Mouse (Mus musculus) forebrain, embryonic 14.5 days (tissue): ENCODE data around the gene Gm10139. TPM values are rescaled to one million over a fixed set of nuclear protein-coding genes. Genes with fewer than 3 reads are reported as not detected.
"Not testable (repeated sequence)": the region's sequence is repeated elsewhere in the genome, so short reads cannot be mapped to it uniquely, and the experiment has no call there.

Experiments used
- ATAC-seq: fragments of 200-750 bp; cut with Nextera tagmentation; 2 replicates; pipeline ENCODE4 v1.8.0; 2017; ENCODE audit warnings: mild to moderate bottlenecking, moderate library complexity
- DNase-seq: peaks from one replicate; pipeline ENCODE4 v3.0.0-alpha.2; 2015; ENCODE audit warnings: low spot score
- H3K27ac ChIP-seq: fragments of 300-500 bp; sonication (generic); 2 replicates; pipeline ENCODE4 v1.5.1; 2014; ENCODE audit warnings: low read depth, mild to moderate bottlenecking, control low read depth, low read length, moderate library complexity
- H3K27me3 ChIP-seq: fragments of 300-500 bp; sonication (generic); replicated peaks from 2 replicates; pipeline ENCODE4 v1.6.1; 2014; ENCODE audit warnings: low read length, control low read depth, mixed read lengths; ENCODE audit not compliant: control insufficient read depth, insufficient read depth
- H3K36me3 ChIP-seq: fragments of 300-500 bp; sonication (generic); 2 replicates; pipeline ENCODE4 v1.6.1; 2014; ENCODE audit warnings: low read length, control low read depth; ENCODE audit not compliant: control insufficient read depth, insufficient read depth
- H3K4me1 ChIP-seq: fragments of 300-500 bp; sonication (generic); 2 replicates; pipeline ENCODE4 v1.6.1; 2014; ENCODE audit warnings: antibody characterized with exemption, low read length, control low read depth; ENCODE audit not compliant: control insufficient read depth, insufficient read depth
- H3K4me2 ChIP-seq: fragments of 300-500 bp; sonication (generic); 2 replicates; pipeline ENCODE4 v1.6.1; 2014; ENCODE audit warnings: mild to moderate bottlenecking, control low read depth, low read length
- H3K4me3 ChIP-seq: fragments of 300-500 bp; sonication (generic); 2 replicates; pipeline ENCODE4 v1.5.1; 2014; ENCODE audit warnings: low read depth, low read length, control low read depth
- H3K9ac ChIP-seq: fragments of 300-500 bp; sonication (generic); 2 replicates; pipeline ENCODE4 v1.6.1; 2014; ENCODE audit warnings: mild to moderate bottlenecking, low read length, control low read depth, moderate library complexity
- H3K9me3 ChIP-seq: fragments of 300-500 bp; sonication (generic); replicated peaks from 2 replicates; pipeline ENCODE4 v1.6.1; 2016; ENCODE audit warnings: low read length, control low read depth, mixed read lengths; ENCODE audit not compliant: control insufficient read depth
- WGBS: fragments of 180-500 bp; shearing (Covaris S2); extraction: QIAGEN DNeasy Blood & Tissue Kit; methylation state at CpG from one replicate; pipeline ENCODE4 v1.1.7; 2014; 5-methylcytosine and 5-hydroxymethylcytosine counted together
- polyA plus RNA-seq: library from polyadenylated mRNA; unstranded; fragments of >200 nt; fragmentation: Nextera tagmentation; extraction: Ambion mirVana; gene quantifications from 2 replicates; pipeline ENCODE4 v1.2.1, GENCODE M21; 2014

The Gm10139 gene
- polyA plus RNA-seq: not detected in 2 replicates

- DNase-seq, H3K27ac ChIP-seq, H3K36me3 ChIP-seq, H3K4me1 ChIP-seq, H3K9me3 ChIP-seq, H3K27me3 ChIP-seq, H3K4me3 ChIP-seq, ATAC-seq, H3K9ac ChIP-seq, H3K4me2 ChIP-seq: not testable (repeated sequence)
- 80% methylated on average over 1 of the region's 3 CpGs for WGBS
Measured at GRCm38 (mm10) chr13:65512378-65512777, at the start of gene Gm10139. Gm10139 (plus strand) TSS chr13:65512678.

- not testable (repeated sequence) for DNase-seq, H3K27ac ChIP-seq, H3K9ac ChIP-seq, H3K4me1 ChIP-seq, H3K9me3 ChIP-seq, ATAC-seq, H3K27me3 ChIP-seq, H3K36me3 ChIP-seq, H3K4me3 ChIP-seq, H3K4me2 ChIP-seq
- 78% methylated on average over 4 of the region's 4 CpGs for WGBS
Measured at GRCm38 (mm10) chr13:65557636-65558035, 45.2 kb downstream of the Gm10139 start.

Other genes starting within 250 kb of the Gm10139 start
- gene Zfp369, start 233.9 kb upstream of the Gm10139 start, polyA plus RNA-seq: 17.6 and 21.4 TPM in 2 replicates